Mouse (Mus musculus) CH12.LX (cell line): Measurements from ENCODE around the gene Elob. TPM values are rescaled to one million over a fixed set of nuclear protein-coding genes. Genes with fewer than 3 reads are reported as not detected.

Experiments used
- DNase-seq: peaks from one replicate; pipeline ENCODE4 v3.0.0-alpha.2; 2013; ENCODE audit errors: extremely low read depth
- H3K27ac ChIP-seq: 2 replicates; pipeline ENCODE4 v1.5.1; 2012; ENCODE audit warnings: low read depth, mild to moderate bottlenecking, control low read depth, moderate library complexity; ENCODE audit not compliant: insufficient read depth
- H3K27me3 ChIP-seq: replicated peaks from 2 replicates; pipeline ENCODE3; 2012; ENCODE audit warnings: inconsistent platforms
- H3K36me3 ChIP-seq, 2 experiments: replicated peaks in 1 of 2; 2 replicates each; pipeline versions ENCODE3 to v1.6.1; 2012; ENCODE audit warnings: inconsistent platforms in 1 of 2, low read length in 1 of 2, mild to moderate bottlenecking in 1 of 2, mixed read lengths in 1 of 2, moderate library complexity in 1 of 2; ENCODE audit not compliant: control insufficient read depth in 1 of 2, insufficient read depth in 1 of 2
- H3K4me1 ChIP-seq, 2 experiments: 2 replicates each; pipeline ENCODE4 v1.6.1; 2012; ENCODE audit warnings: inconsistent platforms in 1 of 2, moderate library complexity in 1 of 2; ENCODE audit not compliant: insufficient read depth in 2 of 2, control insufficient read depth in 1 of 2
- H3K4me2 ChIP-seq: 2 replicates; pipeline ENCODE4 v1.6.1; 2012; ENCODE audit warnings: low read depth, mild to moderate bottlenecking, control low read depth; ENCODE audit not compliant: poor library complexity, insufficient read depth, severe bottlenecking
- H3K4me3 ChIP-seq, 3 experiments: fragments of 150-350 bp in 1 of 3; sonication (generic) in 1 of 3; replicated peaks in 1 of 3; 2 replicates each; pipeline versions ENCODE3 to v1.5.1; 2011 to 2012; ENCODE audit warnings: low read depth in 2 of 3, low read length in 2 of 3, mild to moderate bottlenecking in 2 of 3, moderate library complexity in 2 of 3, control low read depth in 1 of 3, improper control_type of control experiment in 1 of 3, inconsistent platforms in 1 of 3, mixed read lengths in 1 of 3; ENCODE audit not compliant: poor library complexity in 1 of 3
- H3K79me2 ChIP-seq: replicated peaks from 2 replicates; pipeline ENCODE4 v1.6.1; 2012; ENCODE audit warnings: mild to moderate bottlenecking, moderate library complexity; ENCODE audit not compliant: control insufficient read depth, poor library complexity, insufficient read depth, severe bottlenecking; ENCODE audit errors: extremely low read depth
- H3K9ac ChIP-seq: 2 replicates; pipeline ENCODE4 v1.6.1; 2012; ENCODE audit warnings: low read depth, mild to moderate bottlenecking, control low read depth, moderate library complexity; ENCODE audit not compliant: insufficient read depth
- H3K9me3 ChIP-seq: replicated peaks from 2 replicates; pipeline ENCODE3; 2012; ENCODE audit warnings: low read length, inconsistent platforms, mixed read lengths
- CHD2 ChIP-seq: IDR thresholded peaks from 2 replicates; pipeline ENCODE4 v1.6.1; 2011; ENCODE audit warnings: low read length, improper control_type of control experiment
- E2F4 ChIP-seq: IDR thresholded peaks from 2 replicates; pipeline ENCODE4 v1.6.1; 2011; ENCODE audit warnings: low read depth, low read length, improper control_type of control experiment; ENCODE audit not compliant: insufficient replicate concordance
- ELF1 ChIP-seq: IDR thresholded peaks from 2 replicates; pipeline ENCODE4 v1.6.1; 2014; ENCODE audit warnings: low read depth, mild to moderate bottlenecking, inconsistent platforms, low read length, improper control_type of control experiment
- IRF4 ChIP-seq: IDR thresholded peaks from 2 replicates; pipeline ENCODE4 v1.6.1; 2014; ENCODE audit warnings: low read depth, mild to moderate bottlenecking, inconsistent platforms, low read length, improper control_type of control experiment
- JUND ChIP-seq: conservative IDR thresholded peaks from 2 replicates; pipeline ENCODE4 v1.6.1; 2011; ENCODE audit warnings: low read depth, low read length, improper control_type of control experiment
- MAFK ChIP-seq: IDR thresholded peaks from 2 replicates; pipeline ENCODE4 v1.6.1; 2011; ENCODE audit warnings: low read length, improper control_type of control experiment; ENCODE audit not compliant: insufficient replicate concordance
- MAX ChIP-seq: IDR thresholded peaks from 2 replicates; pipeline ENCODE4 v1.6.1; 2011; ENCODE audit warnings: low read length, improper control_type of control experiment
- MEF2A ChIP-seq: IDR thresholded peaks from 2 replicates; pipeline ENCODE4 v1.6.1; 2014; ENCODE audit warnings: low read depth, mild to moderate bottlenecking, inconsistent platforms, low read length, improper control_type of control experiment, borderline replicate concordance
- MYC ChIP-seq: IDR thresholded peaks from 2 replicates; pipeline ENCODE4 v1.6.1; 2011; ENCODE audit warnings: low read depth, mild to moderate bottlenecking, improper control_type of control experiment, low read length
- NELFE ChIP-seq: IDR thresholded peaks from 2 replicates; pipeline ENCODE4 v1.6.1; 2011; ENCODE audit warnings: low read depth, low read length, improper control_type of control experiment
- NRF1 ChIP-seq: IDR thresholded peaks from 2 replicates; pipeline ENCODE4 v1.6.1; 2014; ENCODE audit warnings: low read depth, mild to moderate bottlenecking, inconsistent platforms, low read length, improper control_type of control experiment, moderate library complexity
- POLR2AphosphoS2 ChIP-seq: IDR thresholded peaks from 2 replicates; pipeline ENCODE4 v1.6.1; 2011; ENCODE audit warnings: low read depth, low read length, improper control_type of control experiment
- RAD21 ChIP-seq: IDR thresholded peaks from 2 replicates; pipeline ENCODE4 v1.6.1; 2011; ENCODE audit warnings: low read depth, mild to moderate bottlenecking, low read length, improper control_type of control experiment, moderate library complexity
- RCOR1 ChIP-seq: conservative IDR thresholded peaks from 2 replicates; pipeline ENCODE4 v1.6.1; 2012; ENCODE audit warnings: low read depth, mild to moderate bottlenecking, inconsistent platforms, low read length, improper control_type of control experiment
- TBP ChIP-seq: conservative IDR thresholded peaks from 2 replicates; pipeline ENCODE4 v1.6.1; 2011; ENCODE audit warnings: low read depth, low read length, improper control_type of control experiment
- TCF12 ChIP-seq: IDR thresholded peaks from 2 replicates; pipeline ENCODE4 v1.6.1; 2014; ENCODE audit warnings: low read depth, mild to moderate bottlenecking, inconsistent platforms, low read length, improper control_type of control experiment
- UBTF ChIP-seq: IDR thresholded peaks from 2 replicates; pipeline ENCODE4 v1.6.1; 2012; ENCODE audit warnings: low read depth, mild to moderate bottlenecking, inconsistent platforms, low read length, improper control_type of control experiment, moderate library complexity
- ZC3H11A ChIP-seq: IDR thresholded peaks from 2 replicates; pipeline ENCODE4 v1.6.1; 2012; ENCODE audit warnings: low read depth, mild to moderate bottlenecking, inconsistent platforms, low read length, improper control_type of control experiment
- ZKSCAN1 ChIP-seq: IDR thresholded peaks from 2 replicates; pipeline ENCODE4 v1.6.1; 2012; ENCODE audit warnings: low read depth, inconsistent platforms, low read length, improper control_type of control experiment, borderline replicate concordance
- dilution Hi-C: fragments of 300-500 bp; cut with MboI; formaldehyde crosslinking; loops from 2 replicates; pipeline ENCODE4 v1.14.3; 2020; ENCODE audit warnings: low sequenced_read_pairs; ENCODE audit not compliant: extremely low pct_unique_long_range_greater_than_20kb, extremely low pct_ligation_motif_present
- in situ Hi-C: fragments of 300-500 bp; cut with MboI; formaldehyde crosslinking; loops from 3 replicates; pipeline ENCODE4 v1.14.3; 2019; ENCODE audit warnings: low sequenced_read_pairs, low pct_ligation_motif_present, low pct_unique_long_range_greater_than_20kb, mixed read lengths
- polyA plus RNA-seq: library from polyadenylated mRNA; unstranded; fragments of >175 nt; gene quantifications from 2 replicates; pipeline ENCODE4 v1.2.1, GENCODE M21; 2012; ENCODE audit warnings: low read depth; ENCODE audit not compliant: insufficient read length
- total RNA-seq, 2 experiments: library from RNA; depleted of rRNA; stranded (reverse); fragments of 300-350 nt in 1 of 2; fragments of >200 nt in 1 of 2; gene quantifications; 2 replicates each; pipeline ENCODE4 v1.2.3; 2012 to 2014

The Elob gene
- total and polyA plus RNA-seq, 3 experiments: 306 to 534 (median 386) TPM

GRCm38 (mm10) chr17:23789749-23790268, 39.1 kb downstream of the Elob start:
- no peaks in the 10 kb centered on the region for H3K4me1 ChIP-seq
- in situ Hi-C loops (no loop called here), dilution Hi-C loops (no loop called here)
- H3K4me2 ChIP-seq: no peak overlapping the region
- DNase-seq: no peak
- no peaks in the 10 kb centered on the region for H3K27me3 ChIP-seq
- TF ChIP-seq POLR2AphosphoS2 (no peak), TBP (no peak), MAX (no peak), ZKSCAN1 (no peak), NRF1 (no peak), ELF1 (no peak), MYC (no peak), RAD21 (no peak)
- H3K27ac ChIP-seq: no peak overlapping the region
- no peak overlapping the region for H3K4me3 ChIP-seq
- H3K9me3 ChIP-seq: no peaks in the 10 kb centered on the region
- no peaks in the 10 kb centered on the region for H3K79me2 ChIP-seq
- no peaks in the 10 kb centered on the region for H3K36me3 ChIP-seq
- H3K9ac ChIP-seq: no peak overlapping the region

GRCm38 (mm10) chr17:23788973-23789372, 40.0 kb downstream of the Elob start:
- H3K27me3 ChIP-seq: no peaks in the 10 kb centered on the region
- no peaks in the 10 kb centered on the region for H3K79me2 ChIP-seq
- no peak overlapping the region for H3K4me2 ChIP-seq
- in situ Hi-C loops (no loop called here), dilution Hi-C loops (no loop called here)
- TF ChIP-seq CHD2 (no peak), MEF2A (no peak), JUND (no peak), TCF12 (no peak), NELFE (no peak), MAFK (no peak), E2F4 (no peak), RCOR1 (no peak), UBTF (no peak), POLR2AphosphoS2 (no peak), IRF4 (no peak), ZC3H11A (no peak), MAX (no peak), NRF1 (no peak)
- no peaks in the 10 kb centered on the region for H3K4me1 ChIP-seq
- H3K9ac ChIP-seq: no peak overlapping the region
- H3K9me3 ChIP-seq: no peaks in the 10 kb centered on the region
- no peaks in the 10 kb centered on the region for H3K36me3 ChIP-seq
- H3K4me3 ChIP-seq: no peak overlapping the region
- no peak overlapping the region for H3K27ac ChIP-seq
- DNase-seq: no peak
